Mouse (Mus musculus) urinary bladder, adult 18-20 months (tissue): ENCODE measurements around the gene Wbp1l.

Experiments
- DNase-seq, 2 experiments: peaks; one replicate each; pipeline ENCODE4 v3.0.0; 2022; ENCODE audit warnings: low spot score in 2 of 2, mixed read lengths in 2 of 2

The Wbp1l gene

DNA sequence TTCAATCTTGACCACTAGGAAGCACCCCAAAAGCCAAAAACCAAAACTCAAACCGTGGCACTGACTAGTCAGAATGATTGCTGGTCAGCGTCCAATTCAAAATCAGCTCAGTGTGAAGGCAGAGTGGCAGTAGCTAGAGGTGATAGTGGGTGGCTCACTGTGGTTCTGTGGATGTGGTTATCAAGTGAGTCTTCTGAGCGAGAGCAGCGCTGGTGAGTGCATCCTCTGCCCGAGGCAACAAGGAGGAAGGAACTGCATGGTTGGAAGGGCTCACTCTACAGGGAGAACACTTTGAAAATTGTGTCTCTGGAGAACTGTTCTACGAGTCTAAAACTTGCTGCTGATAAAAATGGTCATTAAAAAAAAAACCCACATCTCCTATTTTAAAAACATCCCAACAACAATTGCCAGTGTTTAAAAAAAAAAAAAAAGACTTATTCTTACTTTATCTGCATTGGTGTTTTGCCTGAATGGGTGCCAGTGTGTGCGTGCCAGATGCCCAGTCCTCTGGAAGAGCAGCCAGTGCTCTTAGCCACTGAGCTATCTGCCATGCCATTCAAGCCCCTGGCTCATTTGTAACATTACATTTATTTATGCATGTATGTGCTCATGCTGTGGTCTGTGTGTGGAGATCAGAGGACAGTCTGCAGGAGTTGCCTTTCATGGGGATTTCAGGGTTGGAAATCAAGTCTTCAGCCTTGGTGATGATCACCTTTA is 107.1 kb downstream of the Wbp1l start:
- DNase-seq = no peak

DNA sequence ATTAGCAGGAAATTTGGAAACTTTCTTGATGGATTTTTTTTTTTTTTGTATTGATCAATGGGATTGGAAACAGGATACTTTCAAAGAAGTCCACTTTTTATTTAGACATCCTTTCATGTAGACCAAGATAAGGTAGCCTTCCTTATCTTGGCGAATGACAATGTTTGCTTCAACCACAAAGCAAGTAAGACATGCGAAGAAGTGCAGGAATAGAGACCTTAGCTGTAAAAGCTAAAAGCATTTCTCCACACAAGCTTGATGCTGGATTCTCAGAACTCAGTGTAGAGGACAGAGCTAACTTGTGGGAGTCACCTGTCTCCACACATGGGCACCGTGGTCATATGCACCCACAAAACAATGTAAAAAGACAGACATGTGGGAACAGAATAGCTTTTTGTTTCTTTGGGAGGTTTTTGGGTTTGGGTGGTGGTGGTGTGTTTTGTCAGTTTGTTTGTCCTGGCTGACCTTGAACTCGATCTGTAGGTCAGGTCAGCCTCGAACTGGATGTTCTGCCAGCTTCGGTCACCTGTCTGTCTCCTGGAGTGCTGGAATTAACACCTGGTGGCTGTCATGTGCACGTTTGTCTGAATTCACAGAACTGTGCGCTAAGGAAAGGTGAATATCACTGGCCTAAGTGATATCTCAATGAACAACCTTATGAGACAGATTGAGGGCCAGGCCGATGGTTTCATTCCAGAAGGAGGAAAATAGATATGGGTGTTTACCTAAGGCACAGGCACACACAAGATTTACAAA is 107.8 kb downstream of the Wbp1l start:
- DNase-seq = no peak
